8 mouse cellular contexts compared by ENCODE assay signal in the genomic region with DNA sequence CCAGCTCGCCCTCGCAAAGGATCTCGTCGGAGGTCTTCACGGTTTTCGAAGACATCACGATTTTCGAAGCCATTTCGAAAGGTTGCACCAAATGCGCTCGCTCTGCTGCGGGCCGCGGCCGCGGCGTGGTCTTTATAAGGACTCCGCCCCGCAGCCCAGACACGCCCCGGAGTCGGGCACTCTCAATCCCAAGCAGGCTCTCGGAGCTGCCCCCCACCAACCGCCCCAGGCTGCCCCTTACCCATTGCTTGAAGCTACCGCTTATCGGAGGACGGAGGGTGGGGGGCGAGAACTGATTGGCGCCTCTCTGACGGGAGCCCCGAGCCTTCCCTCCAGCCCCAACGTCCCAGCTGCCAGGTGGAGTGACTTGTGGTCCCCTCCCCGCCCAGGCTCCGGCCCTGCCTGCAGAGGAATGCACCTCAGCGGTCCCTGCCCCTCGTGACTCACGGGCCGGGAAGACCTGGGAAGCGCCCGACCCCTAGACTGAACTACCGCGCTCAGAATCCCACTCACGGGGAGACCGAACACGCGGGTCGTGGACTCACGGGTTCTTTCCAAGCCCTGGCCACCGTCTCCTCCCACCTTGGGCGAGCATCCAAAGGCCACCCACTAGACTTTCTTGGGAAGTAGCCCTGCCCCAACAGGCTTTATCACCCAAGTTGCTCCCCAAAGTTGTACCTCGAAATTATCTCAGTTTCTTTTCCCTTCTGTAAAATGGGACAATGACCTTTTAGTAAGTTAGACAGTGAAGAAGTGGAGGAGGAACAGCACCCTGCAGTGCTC. TPM values are rescaled to one million over a fixed set of nuclear protein-coding genes. Genes with fewer than 3 reads are reported as not detected.
A peak's percentile ranks its signal among the peaks of the same experiment; 100 is the strongest.
DNase-seq lines count a peak whose midpoint lies in the region; ATAC-seq lines count a peak whose summit lies in the region.

A gene (minus strand): TSS at position 733 of the 783 bp plus-strand sequence.

- no peaks in the 10 kb centered on the region for H3K36me3 ChIP-seq in embryonic facial prominence, embryonic 14.5 days (ENCODE audit: control insufficient read depth, insufficient read depth, low read length)
- H3K36me3 ChIP-seq in intestine, embryonic 14.5 days (ENCODE audit: control insufficient read depth, insufficient read depth, low read length): no peaks in the 10 kb centered on the region
- no peaks in the 10 kb centered on the region for H3K36me3 ChIP-seq in liver, embryonic 15.5 days (replicated peaks)
- H3K36me3 ChIP-seq in neural tube, embryonic 14.5 days (ENCODE audit: control insufficient read depth, insufficient read depth, low read length): no peaks in the 10 kb centered on the region

- peak; percentile 48 for DNase-seq in retina, postnatal 1 day
- no peak for DNase-seq in retina, embryonic 14.5 days (ENCODE audit: low spot score)
- DNase-seq in embryonic facial prominence, embryonic 14.5 days (ENCODE audit: low spot score): peak; percentile 31
- peak; percentile 75 for DNase-seq in intestine, embryonic 14.5 days (ENCODE audit: low spot score)
- no peak for DNase-seq in layer of hippocampus, postnatal 14 days (ENCODE audit: low spot score in 2 of 2)

- H3K9ac ChIP-seq in embryonic facial prominence, embryonic 14.5 days (ENCODE audit: low read depth, low read length): peak within 1 kb of the TSS; percentile 43
- H3K9ac ChIP-seq in intestine, embryonic 14.5 days (ENCODE audit: low read length): peak within 1 kb of the TSS; percentile 27
- H3K9ac ChIP-seq in liver, embryonic 15.5 days: peak within 1 kb of the TSS; percentile 42; the same call in 1 of the 2 replicates
- no peak within 1 kb of the TSS; the same call in 1 of the 2 replicates for H3K9ac ChIP-seq in neural tube, embryonic 14.5 days (replicated peaks; ENCODE audit: low read depth, low read length)

- H3K4me1 ChIP-seq in embryonic facial prominence, embryonic 14.5 days (ENCODE audit: control insufficient read depth, insufficient read depth, low read length): peaks cover 3% of the 10 kb centered on the region; the same call in 1 of the 2 replicates
- peaks cover 5% of the 10 kb centered on the region for H3K4me1 ChIP-seq in intestine, embryonic 14.5 days (replicated peaks; ENCODE audit: control insufficient read depth, insufficient read depth, low read length)
- peaks cover 12% of the 10 kb centered on the region for H3K4me1 ChIP-seq in liver, embryonic 15.5 days (replicated peaks)
- H3K4me1 ChIP-seq in neural tube, embryonic 14.5 days (ENCODE audit: control insufficient read depth, insufficient read depth, low read length): peaks cover 12% of the 10 kb centered on the region

- 0 out of 2 replicates have a peak, but pooled peaks have one; percentile 57 for ATAC-seq in embryonic facial prominence, embryonic 14.5 days (ENCODE audit: low read depth)
- peak; percentile 44; the same call in 1 of the 2 replicates for ATAC-seq in intestine, embryonic 14.5 days (replicated peaks; ENCODE audit: low FRiP score, low TSS enrichment, low read depth)
- ATAC-seq in liver, embryonic 15.5 days (ENCODE audit: insufficient read depth): no peak
- no peak for ATAC-seq in neural tube, embryonic 14.5 days (ENCODE audit: low read depth)
- ATAC-seq in activated CD4-positive, CD25-positive, alpha-beta regulatory T cell, adult 4 months: no peak

- WGBS in embryonic facial prominence, embryonic 14.5 days: 4% methylated on average over 39 of the region's 51 CpGs
- 3% methylated on average over 49 of the region's 51 CpGs for WGBS in intestine, embryonic 14.5 days
- 4% methylated on average over 51 of the region's 51 CpGs for WGBS in liver, embryonic 15.5 days (ENCODE audit: insufficient replicate concordance)
- 5% methylated on average over 51 of the region's 51 CpGs for WGBS in neural tube, embryonic 14.5 days

- peak within 1 kb of the TSS; percentile 46 for H3K4me3 ChIP-seq in embryonic facial prominence, embryonic 14.5 days (ENCODE audit: low read depth, low read length)
- peak within 1 kb of the TSS; percentile 40 for H3K4me3 ChIP-seq in intestine, embryonic 14.5 days (ENCODE audit: low read depth, low read length)
- H3K4me3 ChIP-seq in liver, embryonic 15.5 days (replicated peaks): peak within 1 kb of the TSS; percentile 44
- H3K4me3 ChIP-seq in neural tube, embryonic 14.5 days (ENCODE audit: low read depth, low read length): peak within 1 kb of the TSS; percentile 27

- peak within 1 kb of the TSS; percentile 76 for H3K4me2 ChIP-seq in embryonic facial prominence, embryonic 14.5 days (ENCODE audit: low read depth, low read length)
- H3K4me2 ChIP-seq in intestine, embryonic 14.5 days (ENCODE audit: low read length): peak within 1 kb of the TSS; percentile 80
- H3K4me2 ChIP-seq in liver, embryonic 15.5 days: peak within 1 kb of the TSS; percentile 60
- peak within 1 kb of the TSS; percentile 65 for H3K4me2 ChIP-seq in neural tube, embryonic 14.5 days (ENCODE audit: low read depth, low read length)

- peaks cover 39% of the 10 kb centered on the region for H3K27me3 ChIP-seq in embryonic facial prominence, embryonic 14.5 days (replicated peaks; ENCODE audit: control insufficient read depth, insufficient read depth, low read length)
- H3K27me3 ChIP-seq in intestine, embryonic 14.5 days (replicated peaks; ENCODE audit: control insufficient read depth, insufficient read depth, low read length): peaks cover 46% of the 10 kb centered on the region
- H3K27me3 ChIP-seq in liver, embryonic 15.5 days: peaks cover 71% of the 10 kb centered on the region
- peaks cover 35% of the 10 kb centered on the region for H3K27me3 ChIP-seq in neural tube, embryonic 14.5 days (ENCODE audit: control insufficient read depth, insufficient read depth, low read length)

- no peak within 1 kb of the TSS for H3K27ac ChIP-seq in embryonic facial prominence, embryonic 14.5 days (replicated peaks; ENCODE audit: low read depth, low read length)
- H3K27ac ChIP-seq in intestine, embryonic 14.5 days (ENCODE audit: low read depth): no peak within 1 kb of the TSS
- no peak within 1 kb of the TSS for H3K27ac ChIP-seq in liver, embryonic 15.5 days (replicated peaks)
- no peak within 1 kb of the TSS for H3K27ac ChIP-seq in neural tube, embryonic 14.5 days (ENCODE audit: low read depth, low read length)

- no peaks in the 10 kb centered on the region for H3K9me3 ChIP-seq in embryonic facial prominence, embryonic 14.5 days (ENCODE audit: control insufficient read depth, low read length)
- H3K9me3 ChIP-seq in intestine, embryonic 14.5 days (ENCODE audit: control insufficient read depth, low read length): no peaks in the 10 kb centered on the region
- H3K9me3 ChIP-seq in liver, embryonic 15.5 days (replicated peaks): no peaks in the 10 kb centered on the region
- no peaks in the 10 kb centered on the region for H3K9me3 ChIP-seq in neural tube, embryonic 14.5 days (ENCODE audit: control insufficient read depth, low read length)

RNA-seq across cellular contexts. Expression of the gene that starts here (rescaled TPM):
- 6.3 and 8.0 TPM in 2 replicates for polyA plus RNA-seq in embryonic facial prominence, embryonic 14.5 days (2014; fragmentation: Nextera tagmentation; extraction: Ambion mirVana)
- 9.2 and 15.3 TPM in 2 replicates for polyA plus RNA-seq in intestine, embryonic 14.5 days (2014; fragmentation: Nextera tagmentation; extraction: Ambion mirVana)
- polyA plus RNA-seq in liver, embryonic 15.5 days (2015; fragmentation: Nextera tagmentation; extraction: Ambion mirVana): 22.6 and 27.0 TPM in 2 replicates
- polyA plus RNA-seq in neural tube, embryonic 14.5 days (2014; fragmentation: Nextera tagmentation; extraction: Ambion mirVana): not detected in 2 replicates
- not detected for polyA plus RNA-seq in activated CD4-positive, CD25-positive, alpha-beta regulatory T cell, adult 4 months (2017; shearing (Covaris generic))
- not detected for total RNA-seq in layer of hippocampus, postnatal 14 days (2021)

Comparison
In these comparisons a context has a peak if more than half of its experiments do, and no peak if none do; other contexts are left out.
1. DNase-seq: peak in retina, postnatal 1 day (single experiment), embryonic facial prominence, embryonic 14.5 days (single experiment) and intestine, embryonic 14.5 days (single experiment); none in retina, embryonic 14.5 days (single experiment) and layer of hippocampus, postnatal 14 days (0 of 2).
2. ATAC-seq: peak in embryonic facial prominence, embryonic 14.5 days (single experiment) and intestine, embryonic 14.5 days (single experiment); none in liver, embryonic 15.5 days (single experiment), neural tube, embryonic 14.5 days (single experiment) and activated CD4-positive, CD25-positive, alpha-beta regulatory T cell, adult 4 months (single experiment).
3. Peak in every context shown above with its lines, with median percentiles within 50 percentile points of each other: H3K4me2 ChIP-seq and H3K4me3 ChIP-seq.